Mouse (Mus musculus): ENCODE measurements at regions not wholly inside any gene's neighbourhood (a gene's known extent, or its start where the extent isn't known, plus 50 kb on each side); places are given as distances from the start of the nearest gene placed in this dataset.
"Not testable (repeated sequence)": the region's sequence is repeated elsewhere in the genome, so short reads cannot be mapped to it uniquely, and the experiment has no call there.

GRCm38 (mm10) chr1:88752332-88752731 is 50.3 kb upstream of the Arl4c start:
- no peak for DNase-seq (ENCODE audit: low spot score)

DNA sequence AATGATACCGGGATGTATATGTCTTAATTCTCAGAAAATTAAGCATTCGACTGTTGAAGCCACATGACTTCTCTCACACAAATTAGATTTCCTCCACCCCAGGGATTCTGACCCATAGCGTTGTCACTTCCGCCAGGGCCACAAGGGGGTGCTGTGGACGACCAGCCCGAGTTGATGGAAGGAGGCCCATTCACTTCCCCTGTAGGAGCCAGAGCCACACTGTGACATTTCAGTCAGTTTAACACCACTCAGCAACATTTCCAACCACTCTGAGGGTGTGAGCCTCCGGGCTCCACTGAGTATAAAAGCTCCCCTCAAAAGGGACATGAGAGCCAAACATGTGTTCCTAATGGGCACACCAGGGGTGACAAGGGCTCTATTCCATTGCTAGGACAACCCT is 54.6 kb upstream of the Arl4c start:
- peak; percentile 61 for DNase-seq (ENCODE audit: low spot score)

- no peak for DNase-seq (ENCODE audit: low spot score)
These were observed 55.1 kb upstream of the Arl4c start for GRCm38 (mm10) chr1:88757162-88757561.

- DNase-seq (ENCODE audit: low spot score): no peak
These were observed 55.7 kb upstream of the Arl4c start for GRCm38 (mm10) chr1:88757746-88758145.

GRCm38 (mm10) chr1:88760643-88761042 is 58.6 kb upstream of the Arl4c start:
- DNase-seq (ENCODE audit: low spot score): no peak

- DNase-seq (ENCODE audit: low spot score): no peak
These were observed 59.1 kb upstream of the Arl4c start for GRCm38 (mm10) chr1:88761121-88761520.

- DNase-seq (ENCODE audit: low spot score): no peak
These were observed 61.8 kb upstream of the Arl4c start for GRCm38 (mm10) chr1:88763725-88764364.

GRCm38 (mm10) chr1:88764478-88764877 is 62.5 kb upstream of the Arl4c start:
- DNase-seq (ENCODE audit: low spot score): no peak

DNA sequence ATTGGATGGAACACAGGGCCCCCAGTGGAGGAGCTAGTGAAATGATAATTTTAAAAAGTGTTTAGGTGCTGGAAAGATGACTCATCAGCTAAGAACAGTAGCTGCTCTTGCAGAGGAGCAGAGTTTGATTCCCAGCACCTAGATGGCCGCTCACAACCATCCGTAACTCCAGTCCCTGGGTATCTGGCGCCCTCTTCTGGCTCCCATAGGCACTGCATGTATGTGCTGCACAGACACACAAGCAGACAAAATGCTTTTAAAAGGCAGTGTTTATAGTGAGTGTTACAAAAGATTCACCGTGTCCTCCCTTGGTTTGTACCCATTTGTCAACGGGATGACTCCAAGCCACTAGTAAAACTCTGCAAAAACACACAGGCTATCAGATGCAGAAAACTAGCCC is 75.0 kb upstream of the Arl4c start:
- DNase-seq (ENCODE audit: low spot score): no peak

DNA sequence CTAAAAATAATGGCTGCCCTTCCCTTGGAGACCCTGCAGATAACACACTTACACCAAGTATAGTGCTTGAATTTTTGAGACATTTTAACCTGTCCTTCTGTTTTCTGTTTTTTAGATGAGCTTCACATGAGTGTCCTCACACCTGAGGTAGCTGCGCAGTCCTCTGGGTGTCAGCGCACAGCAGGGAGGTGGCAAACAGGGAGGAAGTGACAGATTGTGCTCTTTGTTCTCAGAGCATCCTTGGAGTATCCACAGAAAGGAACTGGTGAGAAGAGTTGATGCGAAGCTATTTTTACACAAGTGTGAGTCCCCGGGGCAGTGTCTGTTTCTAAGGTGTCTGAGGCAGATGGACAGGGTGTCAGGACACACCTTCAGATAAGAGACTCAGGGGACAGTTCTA is 78.2 kb upstream of the Arl4c start:
- DNase-seq (ENCODE audit: low spot score): no peak

- no peak for DNase-seq (ENCODE audit: low spot score)
These were observed 81.1 kb upstream of the Arl4c start for GRCm38 (mm10) chr1:88783083-88783482.

DNA sequence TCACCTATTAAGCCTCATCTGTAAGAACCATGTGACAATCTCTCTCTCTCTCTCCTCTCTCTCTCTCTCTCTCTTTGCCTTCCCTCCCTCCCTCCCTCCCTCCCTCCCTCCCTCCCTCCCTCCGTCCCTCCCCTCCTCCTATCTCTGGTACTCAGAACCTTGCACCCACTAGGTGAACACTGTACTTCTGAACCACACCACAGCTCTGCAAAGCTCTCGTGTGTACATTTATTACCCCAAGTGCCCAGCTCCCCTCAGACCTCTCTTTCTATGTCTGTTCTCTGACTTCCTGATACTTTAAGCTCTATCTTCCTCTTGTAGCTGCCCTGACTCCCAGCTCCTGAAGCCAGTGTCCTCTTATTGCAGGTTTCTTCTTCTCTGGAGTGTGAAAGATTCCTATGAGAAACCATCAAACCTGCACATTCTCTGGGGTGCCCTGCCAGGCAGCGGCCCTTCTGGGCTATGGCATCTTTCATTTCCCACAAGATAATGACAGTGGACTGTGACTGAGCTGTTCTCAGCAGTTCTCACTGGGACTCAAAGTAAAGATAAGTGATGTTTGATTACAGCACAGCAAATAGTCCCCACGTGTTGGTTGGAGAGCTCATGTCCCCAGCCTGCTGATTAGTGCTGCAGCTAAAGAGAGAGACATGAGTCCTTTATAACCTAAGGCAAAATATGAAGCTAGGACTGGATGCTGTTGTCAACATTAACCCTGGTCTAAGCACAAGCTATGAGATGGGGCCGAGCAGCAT is 83.0 kb upstream of the Arl4c start:
- DNase-seq (ENCODE audit: low spot score): no peak

- no peak for DNase-seq (ENCODE audit: low spot score)
These were observed 84.0 kb upstream of the Arl4c start for GRCm38 (mm10) chr1:88786066-88786465.

DNA sequence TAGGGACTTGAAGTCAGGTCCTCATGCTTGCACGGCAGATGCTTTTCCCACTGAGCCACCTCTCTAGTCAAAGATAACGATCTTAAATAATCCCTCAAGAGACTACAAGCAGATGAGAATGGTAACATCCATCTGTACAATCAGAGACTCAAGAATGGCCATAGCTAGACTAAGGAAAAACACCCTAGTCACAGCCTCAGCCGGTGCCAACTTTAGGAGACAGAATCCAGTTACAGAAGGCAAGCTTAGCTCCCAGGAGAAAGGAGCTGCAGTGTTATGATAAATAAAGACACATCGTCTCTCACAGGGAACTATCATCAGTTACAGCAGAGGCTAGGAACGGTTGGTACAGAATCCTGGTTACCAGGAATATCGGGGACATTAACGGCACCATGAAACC is 88.7 kb upstream of the Arl4c start:
- DNase-seq (ENCODE audit: low spot score): no peak

- no peak for DNase-seq (ENCODE audit: low spot score)
These were observed 92.9 kb upstream of the Arl4c start for GRCm38 (mm10) chr1:88794926-88795325.

GRCm38 (mm10) chr1:88798473-88798872 is 96.5 kb upstream of the Arl4c start:
- DNase-seq (ENCODE audit: low spot score): no peak

DNA sequence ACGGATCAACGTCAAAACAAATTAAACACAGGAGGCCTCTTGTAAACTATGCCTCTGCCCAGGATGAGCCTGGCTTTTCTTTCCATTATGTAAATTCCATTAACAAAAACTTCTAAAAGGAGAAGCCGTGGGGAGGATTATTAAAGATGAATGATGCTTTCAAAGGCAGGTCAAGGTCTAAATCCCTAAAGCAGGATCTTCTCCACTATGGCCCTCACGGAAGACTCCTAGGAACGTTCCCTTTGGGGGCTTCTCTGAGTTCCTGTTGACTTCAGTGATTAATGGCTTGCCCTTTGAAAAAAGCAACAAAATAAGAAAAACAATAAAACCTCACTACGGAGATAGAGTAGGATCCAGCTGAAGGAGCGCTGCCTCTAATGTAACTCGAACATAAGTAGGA is 96.9 kb upstream of the Arl4c start:
- no peak for DNase-seq (ENCODE audit: low spot score)

- DNase-seq (ENCODE audit: low spot score): no peak
These were observed 97.3 kb upstream of the Arl4c start for GRCm38 (mm10) chr1:88799343-88799742.

GRCm38 (mm10) chr1:88799789-88800188 is 97.8 kb upstream of the Arl4c start:
- no peak for DNase-seq (ENCODE audit: low spot score)

DNA sequence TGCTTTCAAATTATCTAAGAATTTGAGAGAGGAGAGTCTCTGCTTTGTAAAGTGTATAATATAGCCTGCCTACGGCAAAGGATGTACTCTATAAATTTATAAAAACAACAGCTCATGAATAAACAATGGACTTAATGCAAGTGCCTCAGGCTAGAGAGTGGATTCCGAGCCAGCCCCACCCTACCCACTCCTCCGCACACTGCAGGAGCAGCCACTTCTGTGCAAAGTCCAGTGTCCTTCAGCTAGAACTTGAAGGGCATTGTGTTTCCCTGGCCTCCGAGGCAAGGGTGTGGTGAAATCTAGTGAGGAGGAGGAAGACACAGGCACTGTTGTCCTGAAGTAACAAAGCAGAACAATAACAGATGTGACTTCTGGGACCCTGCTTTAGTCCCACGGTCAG is 98.4 kb upstream of the Arl4c start:
- DNase-seq (ENCODE audit: low spot score): no peak

DNA sequence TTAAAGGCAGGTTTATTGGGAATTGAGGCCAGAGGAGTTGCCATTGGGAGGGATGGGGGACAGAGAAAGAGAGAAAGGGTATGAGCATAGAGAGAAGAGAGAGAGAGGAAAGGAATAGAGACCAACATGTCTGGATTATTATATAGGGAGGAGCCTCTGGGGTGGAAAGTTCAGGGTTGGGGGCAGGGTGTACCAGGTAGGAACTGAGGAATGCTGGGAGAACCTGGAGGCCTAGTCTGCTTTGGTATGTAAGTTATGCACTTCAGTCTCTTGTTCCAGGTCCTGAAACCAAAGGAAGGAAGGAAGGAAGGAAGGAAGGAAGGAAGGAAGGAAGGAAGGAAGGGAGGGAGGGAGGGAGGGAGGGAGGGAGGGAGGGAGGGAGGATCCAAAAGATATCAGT is 99.1 kb upstream of the Arl4c start:
- DNase-seq (ENCODE audit: low spot score): not testable (repeated sequence)

DNA sequence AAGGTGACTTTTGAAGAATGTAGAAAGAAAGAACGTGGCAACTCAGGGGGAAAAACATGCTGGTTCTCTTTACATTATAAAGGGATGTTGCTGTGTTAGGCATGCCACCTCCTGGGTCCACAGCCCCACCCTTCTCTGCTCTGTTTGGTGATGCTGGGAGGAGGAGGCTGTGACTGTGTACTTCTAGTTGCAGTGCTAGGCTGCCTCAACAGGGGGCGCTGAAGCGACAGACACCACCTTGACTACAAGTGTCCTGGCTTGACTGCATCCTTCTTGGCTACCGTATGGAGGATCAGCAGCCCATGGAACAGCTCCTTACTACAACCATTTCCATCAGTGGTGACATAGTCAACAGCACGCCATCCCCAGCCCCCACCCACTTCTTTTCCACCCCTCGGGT is 104.9 kb upstream of the Arl4c start:
- peak; percentile 19 for DNase-seq (ENCODE audit: low spot score)

GRCm38 (mm10) chr1:88807901-88808300 is 105.9 kb upstream of the Arl4c start:
- no peak for DNase-seq (ENCODE audit: low spot score)

DNA sequence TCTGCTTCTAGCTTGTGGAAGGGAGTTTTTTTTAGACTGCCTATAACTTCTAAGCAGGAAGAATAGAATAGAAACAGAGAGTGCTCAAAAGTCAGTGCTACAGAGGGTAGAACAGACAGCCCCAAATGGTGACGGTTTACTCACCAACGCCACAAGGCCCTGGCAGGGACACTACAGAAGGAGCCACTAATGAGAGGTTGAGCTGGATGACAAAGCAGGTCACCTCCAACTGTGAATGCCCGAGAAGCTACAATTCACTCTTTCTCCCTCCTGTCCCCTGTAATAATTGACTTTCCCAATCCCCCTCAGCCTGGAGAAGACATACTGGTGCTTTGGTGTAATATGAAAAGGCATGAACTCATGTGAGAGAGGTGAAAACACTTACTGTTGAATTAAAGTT is 106.5 kb upstream of the Arl4c start:
- no peak for DNase-seq (ENCODE audit: low spot score)
